Mouse (Mus musculus) neural tube, embryonic 11.5 days (tissue): Measurements from ENCODE around the gene Cbfa2t3. TPM values are rescaled to one million over a fixed set of nuclear protein-coding genes. Genes with fewer than 3 reads are reported as not detected.

ENCODE experiments used
- ATAC-seq: fragments of 200-750 bp; cut with Nextera tagmentation; 2 replicates; pipeline ENCODE4 v1.8.0; 2017; ENCODE audit warnings: moderate number of reproducible peaks, mild to moderate bottlenecking, moderate TSS enrichment, moderate library complexity; ENCODE audit not compliant: insufficient read depth, low FRiP score, low TSS enrichment
- DNase-seq: peaks from one replicate; pipeline ENCODE4 v3.0.0-alpha.2; 2015; ENCODE audit warnings: low spot score
- H3K27ac ChIP-seq: fragments of 300-500 bp; sonication (generic); 2 replicates; pipeline ENCODE4 v1.5.1; 2014; ENCODE audit warnings: low read depth, mild to moderate bottlenecking, low read length
- H3K27me3 ChIP-seq: fragments of 300-500 bp; sonication (generic); 2 replicates; pipeline ENCODE4 v1.6.1; 2014; ENCODE audit warnings: mild to moderate bottlenecking, low read length, mixed read lengths; ENCODE audit not compliant: control insufficient read depth, insufficient read depth
- H3K36me3 ChIP-seq: fragments of 300-500 bp; sonication (generic); 2 replicates; pipeline ENCODE4 v1.6.1; 2014; ENCODE audit warnings: mild to moderate bottlenecking, low read length, moderate library complexity, mixed read lengths; ENCODE audit not compliant: control insufficient read depth, insufficient read depth
- H3K4me1 ChIP-seq: fragments of 300-500 bp; sonication (generic); 2 replicates; pipeline ENCODE4 v1.6.1; 2014; ENCODE audit warnings: low read length, mixed read lengths; ENCODE audit not compliant: control insufficient read depth, insufficient read depth
- H3K4me2 ChIP-seq: fragments of 300-500 bp; sonication (generic); 2 replicates; pipeline ENCODE4 v1.6.1; 2014; ENCODE audit warnings: low read depth, mild to moderate bottlenecking, moderate library complexity
- H3K4me3 ChIP-seq: fragments of 300-500 bp; sonication (generic); 2 replicates; pipeline ENCODE4 v1.5.1; 2014; ENCODE audit warnings: low read depth, low read length
- H3K9ac ChIP-seq: fragments of 300-500 bp; sonication (generic); 2 replicates; pipeline ENCODE4 v1.6.1; 2014; ENCODE audit warnings: mild to moderate bottlenecking, low read length
- H3K9me3 ChIP-seq: fragments of 300-500 bp; sonication (generic); 2 replicates; pipeline ENCODE4 v1.6.1; 2016; ENCODE audit warnings: low read length; ENCODE audit not compliant: control insufficient read depth
- WGBS: fragments of 180-500 bp; shearing (Covaris S2); extraction: QIAGEN DNeasy Blood & Tissue Kit; methylation state at CpG from one replicate; pipeline ENCODE4 v1.1.7; 2014; 5-methylcytosine and 5-hydroxymethylcytosine counted together
- polyA plus RNA-seq: library from polyadenylated mRNA; unstranded; fragments of >200 nt; fragmentation: Nextera tagmentation; extraction: Ambion mirVana; gene quantifications from 2 replicates; pipeline ENCODE4 v1.2.1, GENCODE M21; 2014

Gene Cbfa2t3
- polyA plus RNA-seq, 1 experiment from 2014 or later: 8.5 TPM

DNA sequence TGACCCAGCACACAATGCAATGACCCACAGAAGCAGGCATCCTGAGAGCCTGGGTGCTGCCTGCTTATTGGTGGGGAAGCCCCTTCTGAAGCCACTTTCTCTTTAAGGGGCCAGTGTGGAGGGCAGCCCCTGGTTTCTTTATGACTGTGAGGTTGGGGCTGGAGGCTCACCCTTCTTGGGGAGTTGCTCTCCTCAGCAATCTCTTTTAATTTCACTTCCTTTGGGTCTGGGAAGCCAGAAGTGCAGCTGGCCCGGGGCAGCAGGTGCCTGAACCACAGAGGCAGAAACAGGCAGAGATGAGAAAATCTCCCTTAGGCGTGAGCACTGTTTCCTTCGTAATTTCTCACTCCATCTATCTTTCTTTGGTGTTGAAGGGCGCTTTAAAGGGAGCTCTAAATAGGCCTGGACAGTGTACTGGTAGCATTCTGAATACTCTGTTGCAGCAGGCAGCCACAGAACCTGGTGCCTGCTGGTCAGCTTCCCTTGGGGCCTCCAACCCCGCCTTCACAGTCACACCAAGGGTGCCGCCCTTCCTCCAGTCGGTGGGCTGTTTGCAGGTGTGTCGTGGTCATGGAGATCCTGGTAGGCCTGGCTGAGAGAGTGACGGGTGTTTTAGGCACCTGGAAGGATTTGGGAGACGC lies 3.5 kb upstream of the Cbfa2t3 start:
- WGBS: 54% methylated on average over 10 of the region's 10 CpGs
- Histone ChIP-seq H3K9me3 (no peaks in the 10 kb centered on the region), H3K4me2 (no peak overlapping the region), H3K4me3 (no peak overlapping the region), H3K27ac (no peak overlapping the region), H3K9ac (no peak overlapping the region), H3K27me3 (0 out of 2 replicates have a peak, but pooled peaks cover 4% of the 10 kb centered on the region), H3K36me3 (no peaks in the 10 kb centered on the region), H3K4me1 (0 out of 2 replicates have a peak, but pooled peaks cover 5% of the 10 kb centered on the region)
- DNase-seq (no peak), ATAC-seq (no peak)

DNA sequence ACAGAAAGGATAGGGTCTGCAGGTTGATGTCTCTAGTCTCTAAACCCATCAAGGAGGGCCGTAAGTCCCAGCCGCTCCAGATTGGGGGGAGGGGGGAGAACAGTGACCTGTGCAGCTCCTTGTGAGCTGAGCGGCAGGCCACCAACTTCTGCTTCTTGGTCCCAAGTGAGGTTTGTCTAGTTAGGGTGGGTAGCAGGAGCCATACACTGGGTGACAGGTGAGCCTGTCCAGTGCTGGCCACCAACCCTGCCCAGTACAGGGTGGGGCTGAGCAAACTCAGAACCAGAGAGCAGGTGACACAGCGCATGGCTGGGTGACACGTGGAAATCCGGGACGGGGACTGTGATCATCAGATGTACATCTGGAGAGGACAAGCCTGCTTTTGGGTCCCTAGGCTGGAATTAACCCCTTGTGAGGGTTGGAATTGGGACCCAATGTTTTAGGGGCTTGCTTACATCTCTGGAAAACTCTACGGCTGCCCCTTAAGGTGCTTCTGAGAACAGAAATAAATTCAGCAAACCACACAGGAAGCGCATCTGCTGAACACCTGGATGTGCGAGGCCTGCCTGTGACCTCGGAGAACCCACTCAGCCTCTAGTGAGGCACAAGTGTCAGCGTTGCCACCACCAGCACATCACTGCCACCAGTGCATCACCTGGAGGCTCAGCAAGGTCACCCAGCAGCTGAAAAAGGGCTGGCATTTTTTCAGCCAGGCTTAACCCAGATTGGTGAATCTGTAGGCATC lies 2.7 kb upstream of the Cbfa2t3 start:
- H3K27me3 ChIP-seq: no peaks in the 10 kb centered on the region
- ATAC-seq (no peak), DNase-seq (no peak)
- no peak overlapping the region for H3K4me2 ChIP-seq
- no peaks in the 10 kb centered on the region for H3K36me3 ChIP-seq
- WGBS: 77% methylated on average over 12 of the region's 12 CpGs
- no peaks in the 10 kb centered on the region for H3K9me3 ChIP-seq
- H3K27ac ChIP-seq: no peak overlapping the region
- no peak overlapping the region for H3K4me3 ChIP-seq
- 0 out of 2 replicates have a peak, but pooled peaks cover 5% of the 10 kb centered on the region for H3K4me1 ChIP-seq
- H3K9ac ChIP-seq: no peak overlapping the region

DNA sequence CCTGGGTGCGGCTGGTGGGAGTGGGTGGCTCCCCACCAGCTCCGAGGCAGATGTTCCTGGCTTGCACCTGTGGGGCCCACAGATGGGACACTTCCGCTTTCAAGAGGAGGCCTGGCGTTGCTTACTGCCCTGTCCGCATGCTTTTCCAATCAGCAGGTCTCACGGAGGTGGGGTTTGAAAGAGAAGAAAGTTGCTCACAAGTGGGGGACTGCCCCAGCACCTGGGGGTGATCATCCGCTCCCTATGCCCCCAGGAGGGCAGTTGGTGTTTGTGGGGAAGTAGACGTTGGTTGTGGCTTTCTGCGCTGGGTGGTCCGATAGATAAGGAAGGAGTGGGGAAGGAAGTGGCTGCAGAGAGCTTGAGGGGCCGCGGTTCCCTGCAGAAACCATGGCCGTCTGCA lies 1.7 kb upstream of the Cbfa2t3 start:
- ATAC-seq: no peak
- Histone ChIP-seq H3K4me3 (no peak overlapping the region), H3K27me3 (no peaks in the 10 kb centered on the region), H3K4me1 (0 out of 2 replicates have a peak, but pooled peaks cover 2% of the 10 kb centered on the region), H3K9ac (no peak overlapping the region), H3K27ac (no peak overlapping the region), H3K36me3 (no peaks in the 10 kb centered on the region), H3K4me2 (0 out of 2 replicates have a peak overlapping the region, but pooled peaks have one; percentile 2), H3K9me3 (no peaks in the 10 kb centered on the region)
- no peak for DNase-seq
- WGBS: 66% methylated on average over 13 of the region's 13 CpGs

DNA sequence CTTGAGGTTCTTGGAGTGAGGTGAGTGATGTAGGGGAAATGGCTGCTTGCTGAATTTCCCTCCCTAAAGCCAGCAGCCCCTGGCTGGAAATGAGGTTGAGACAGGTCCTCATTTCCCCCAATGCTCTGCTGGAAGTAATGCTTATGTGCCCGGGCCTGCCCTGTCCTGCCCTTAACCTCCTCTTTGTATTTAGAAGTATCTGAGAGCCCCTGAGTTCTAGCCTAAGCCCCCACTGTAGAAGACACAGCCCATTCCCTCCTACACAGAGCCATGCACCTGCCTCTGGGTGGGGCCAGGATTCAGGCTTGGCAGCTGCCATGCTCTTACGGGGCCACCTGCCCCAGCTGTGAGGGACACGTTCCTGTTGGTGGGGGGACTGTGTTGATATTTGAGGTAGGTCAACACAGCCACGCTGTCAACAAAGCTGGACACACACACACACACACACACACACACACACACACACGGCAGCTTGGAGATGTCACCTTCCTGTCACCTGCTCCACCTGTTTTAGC lies 598 bp downstream of the Cbfa2t3 start:
- Histone ChIP-seq H3K9ac (no peak overlapping the region), H3K4me1 (no peaks in the 10 kb centered on the region), H3K4me2 (no peak overlapping the region; the same call in 1 of the 2 replicates), H3K27me3 (no peaks in the 10 kb centered on the region), H3K27ac (no peak overlapping the region), H3K36me3 (no peaks in the 10 kb centered on the region), H3K9me3 (no peaks in the 10 kb centered on the region), H3K4me3 (no peak overlapping the region)
- ATAC-seq (no peak), DNase-seq (no peak)
- WGBS: 80% methylated on average over 5 of the region's 5 CpGs

DNA sequence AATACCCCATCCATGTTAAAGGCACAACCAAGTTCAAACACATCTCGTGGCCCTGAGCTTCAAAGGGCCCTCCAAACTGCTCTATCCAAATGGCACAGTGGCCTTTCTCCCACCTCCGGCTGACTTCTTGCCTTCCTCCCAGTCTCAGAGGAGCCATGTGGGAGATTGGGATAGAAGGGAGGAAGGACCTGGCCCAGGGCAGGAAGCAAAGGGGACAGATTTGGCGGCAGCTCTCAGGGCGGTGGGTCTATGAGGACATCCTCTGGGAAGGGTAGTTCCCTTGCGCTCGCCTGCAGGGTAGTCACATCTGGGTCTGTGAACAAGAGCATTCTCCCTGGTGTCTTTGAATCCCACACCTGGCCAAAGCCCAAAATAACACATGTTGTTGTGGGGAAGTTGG lies 1.3 kb downstream of the Cbfa2t3 start:
- 76% methylated on average over 6 of the region's 6 CpGs for WGBS
- Histone ChIP-seq H3K9me3 (no peaks in the 10 kb centered on the region), H3K27ac (no peak overlapping the region), H3K36me3 (no peaks in the 10 kb centered on the region), H3K4me3 (no peak overlapping the region), H3K9ac (no peak overlapping the region), H3K4me1 (no peaks in the 10 kb centered on the region), H3K27me3 (no peaks in the 10 kb centered on the region), H3K4me2 (no peak overlapping the region)
- ATAC-seq (no peak), DNase-seq (no peak)

DNA sequence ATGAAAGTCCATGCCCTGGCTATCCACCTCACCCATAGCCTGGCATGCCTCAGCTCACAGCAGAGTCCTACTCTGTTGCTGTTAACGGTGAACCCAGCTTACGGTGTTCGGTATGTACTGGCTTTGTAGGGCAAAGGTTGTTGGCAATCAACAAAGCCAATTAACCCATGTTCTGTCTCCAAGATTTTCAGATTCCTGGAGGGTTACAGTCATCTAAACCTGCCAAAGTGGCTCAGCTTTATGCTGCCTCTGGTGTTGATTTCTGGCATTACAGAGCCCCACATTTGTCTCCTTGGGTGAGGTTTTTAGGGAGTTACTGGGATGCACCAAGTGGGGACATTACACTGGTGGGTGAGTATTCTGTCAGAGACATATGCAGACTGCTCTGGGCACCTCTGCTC lies 1.7 kb downstream of the Cbfa2t3 start:
- no peaks in the 10 kb centered on the region for H3K36me3 ChIP-seq
- no peak overlapping the region for H3K4me2 ChIP-seq
- no peak overlapping the region for H3K27ac ChIP-seq
- H3K9me3 ChIP-seq: no peaks in the 10 kb centered on the region
- no peak overlapping the region for H3K4me3 ChIP-seq
- WGBS: 77% methylated on average over 3 of the region's 3 CpGs
- no peaks in the 10 kb centered on the region for H3K4me1 ChIP-seq
- no peak for DNase-seq
- no peak for ATAC-seq
- no peaks in the 10 kb centered on the region for H3K27me3 ChIP-seq
- H3K9ac ChIP-seq: no peak overlapping the region

DNA sequence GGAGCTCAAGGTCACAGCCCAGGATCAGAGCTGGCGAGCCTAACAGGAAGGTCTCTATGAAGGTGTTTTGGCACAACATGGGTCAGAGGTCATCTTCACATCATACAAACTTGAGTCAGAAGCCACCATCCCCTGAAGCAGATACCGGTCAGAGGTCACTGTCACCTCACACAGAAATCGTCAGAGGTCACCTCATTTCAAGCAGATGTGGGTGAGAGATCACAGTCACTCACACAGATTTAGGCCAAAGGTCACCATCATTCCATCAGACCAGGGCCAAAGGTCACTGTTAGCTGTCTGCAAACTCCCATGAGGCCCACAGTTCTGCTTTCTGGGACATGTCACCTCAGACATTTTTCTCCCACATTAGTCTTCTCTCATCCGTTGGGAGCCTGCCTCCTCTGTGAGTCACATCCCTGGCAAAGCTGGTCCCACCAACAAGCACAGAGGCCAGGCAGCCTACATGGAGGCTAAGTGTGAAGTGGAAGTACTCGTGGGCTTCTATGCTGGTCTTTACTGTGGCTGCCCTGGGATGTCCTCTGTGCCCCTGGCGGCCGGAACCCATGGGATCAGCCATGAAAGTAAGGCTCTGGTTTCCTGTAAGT lies 3.4 kb downstream of the Cbfa2t3 start:
- Histone ChIP-seq H3K4me2 (no peak overlapping the region), H3K36me3 (no peaks in the 10 kb centered on the region), H3K27me3 (no peaks in the 10 kb centered on the region), H3K4me1 (no peaks in the 10 kb centered on the region), H3K4me3 (no peak overlapping the region), H3K27ac (no peak overlapping the region), H3K9me3 (no peaks in the 10 kb centered on the region), H3K9ac (no peak overlapping the region)
- ATAC-seq: no peak
- no peak for DNase-seq
- WGBS: 61% methylated on average over 7 of the region's 7 CpGs

DNA sequence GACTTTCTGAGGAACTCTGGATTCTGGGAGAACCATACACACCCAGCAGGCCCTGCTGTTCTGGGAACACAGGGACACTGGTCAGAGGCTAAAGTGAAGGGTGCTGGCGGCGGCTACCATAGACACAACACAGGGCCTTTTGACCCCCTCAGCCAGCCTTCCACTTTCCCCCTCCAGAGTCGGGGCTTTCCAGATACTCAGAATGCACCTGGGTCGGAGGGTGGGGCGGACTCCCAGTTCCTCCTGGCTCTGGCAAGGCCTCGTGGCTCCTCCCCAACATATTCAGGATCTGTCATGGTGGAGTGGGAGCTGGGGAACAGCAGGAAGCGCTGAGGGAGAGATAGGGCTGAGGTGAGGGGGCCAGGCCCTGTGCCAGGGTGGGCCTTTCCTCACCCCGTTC lies 6.8 kb downstream of the Cbfa2t3 start:
- ATAC-seq: no peak
- Histone ChIP-seq H3K9me3 (no peaks in the 10 kb centered on the region), H3K4me3 (no peak overlapping the region), H3K9ac (no peak overlapping the region), H3K27ac (no peak overlapping the region), H3K4me1 (no peaks in the 10 kb centered on the region), H3K27me3 (no peaks in the 10 kb centered on the region), H3K36me3 (no peaks in the 10 kb centered on the region), H3K4me2 (no peak overlapping the region)
- DNase-seq: no peak
- 79% methylated on average over 8 of the region's 8 CpGs for WGBS
